Mouse (Mus musculus): ENCODE measurements around the gene Dnah5. TPM values are rescaled to one million over a fixed set of nuclear protein-coding genes. Genes with fewer than 3 reads are reported as not detected.
"Not testable (repeated sequence)": the region's sequence is repeated elsewhere in the genome, so short reads cannot be mapped to it uniquely, and the experiment has no call there.

The Dnah5 gene
- total and polyA plus RNA-seq, 3 experiments: 0.03 to 0.18 TPM; not detected in 1

GRCm38 (mm10) chr15:28341151-28341550 lies 137.6 kb downstream of the Dnah5 start:
- Histone ChIP-seq H3K4me1 (ENCODE audit: control insufficient read depth, insufficient read depth, low read length) (no peaks in the 10 kb centered on the region), H3K9ac (ENCODE audit: low read depth, low read length) (no peak overlapping the region), H3K4me3 (no peak overlapping the region), H3K27me3 (ENCODE audit: control insufficient read depth, insufficient read depth, low read length) (no peaks in the 10 kb centered on the region), H3K27ac (no peak overlapping the region), H3K79me2 (replicated peaks; ENCODE audit: control insufficient read depth, insufficient read depth, low read length) (no peaks in the 10 kb centered on the region), H3K36me3 (ENCODE audit: control insufficient read depth, insufficient read depth, low read length) (no peaks in the 10 kb centered on the region)
- no peak for DNase-seq
- TF ChIP-seq CTCF (IDR thresholded peaks at IDR 0.05): no peak
- no peak for TF ChIP-seq POLR2A (IDR thresholded peaks at IDR 0.05; ENCODE audit: insufficient read depth, low read depth, low read length)
- no peak for TF ChIP-seq EP300 (IDR thresholded peaks at IDR 0.05; ENCODE audit: insufficient read depth, low read depth, low read length)
- intact Hi-C loops (cut with DNase I): no loop called here
- WGBS: 33% methylated on average over 4 of the region's 4 CpGs

GRCm38 (mm10) chr15:28367561-28367960 lies 164.0 kb downstream of the Dnah5 start:
- TF ChIP-seq EP300 (IDR thresholded peaks at IDR 0.05; ENCODE audit: insufficient read depth, low read depth, low read length): no peak
- no peak for TF ChIP-seq POLR2A (IDR thresholded peaks at IDR 0.05; ENCODE audit: insufficient read depth, low read depth, low read length)
- no peak for TF ChIP-seq CTCF (IDR thresholded peaks at IDR 0.05)
- Histone ChIP-seq H3K79me2 (replicated peaks; ENCODE audit: control insufficient read depth, insufficient read depth, low read length) (no peaks in the 10 kb centered on the region), H3K4me3 (no peak overlapping the region), H3K36me3 (ENCODE audit: control insufficient read depth, insufficient read depth, low read length) (no peaks in the 10 kb centered on the region), H3K27ac (no peak overlapping the region), H3K4me1 (ENCODE audit: control insufficient read depth, insufficient read depth, low read length) (no peaks in the 10 kb centered on the region), H3K9ac (ENCODE audit: low read depth, low read length) (no peak overlapping the region), H3K27me3 (ENCODE audit: control insufficient read depth, insufficient read depth, low read length) (no peaks in the 10 kb centered on the region)
- WGBS: 62% methylated on average over 11 of the region's 11 CpGs
- DNase-seq: no peak
- intact Hi-C loops (cut with DNase I): no loop called here

GRCm38 (mm10) chr15:28370431-28370830 lies 166.9 kb downstream of the Dnah5 start:
- Histone ChIP-seq H3K27me3 (ENCODE audit: control insufficient read depth, insufficient read depth, low read length) (no peaks in the 10 kb centered on the region), H3K79me2 (replicated peaks; ENCODE audit: control insufficient read depth, insufficient read depth, low read length) (no peaks in the 10 kb centered on the region), H3K27ac (no peak overlapping the region), H3K4me1 (ENCODE audit: control insufficient read depth, insufficient read depth, low read length) (no peaks in the 10 kb centered on the region), H3K4me3 (no peak overlapping the region), H3K36me3 (ENCODE audit: control insufficient read depth, insufficient read depth, low read length) (no peaks in the 10 kb centered on the region), H3K9ac (ENCODE audit: low read depth, low read length) (no peak overlapping the region)
- intact Hi-C loops (cut with DNase I): no loop called here
- no peak for DNase-seq
- TF ChIP-seq POLR2A (IDR thresholded peaks at IDR 0.05; ENCODE audit: insufficient read depth, low read depth, low read length) (no peak), EP300 (IDR thresholded peaks at IDR 0.05; ENCODE audit: insufficient read depth, low read depth, low read length) (no peak), CTCF (IDR thresholded peaks at IDR 0.05) (no peak)
- 75% methylated on average over 6 of the region's 6 CpGs for WGBS

- H3K79me2 ChIP-seq (replicated peaks; ENCODE audit: control insufficient read depth, insufficient read depth, low read length): no peaks in the 10 kb centered on the region
These were observed 168.0 kb downstream of the Dnah5 start for GRCm38 (mm10) chr15:28371506-28371905.

GRCm38 (mm10) chr15:28374394-28374793 lies 170.8 kb downstream of the Dnah5 start:
- no peaks in the 10 kb centered on the region for H3K27me3 ChIP-seq (ENCODE audit: control insufficient read depth, insufficient read depth, low read length)
- no peak overlapping the region for H3K9ac ChIP-seq (ENCODE audit: low read depth, low read length)
- no peak for TF ChIP-seq EP300 (IDR thresholded peaks at IDR 0.05; ENCODE audit: insufficient read depth, low read depth, low read length)
- intact Hi-C loops (cut with DNase I): no loop called here
- no peaks in the 10 kb centered on the region for H3K4me1 ChIP-seq (ENCODE audit: control insufficient read depth, insufficient read depth, low read length)
- WGBS: 69% methylated on average over 1 of the region's 1 CpGs
- no peak overlapping the region for H3K27ac ChIP-seq
- H3K36me3 ChIP-seq (ENCODE audit: control insufficient read depth, insufficient read depth, low read length): no peaks in the 10 kb centered on the region
- DNase-seq: peak in 1 of 2 experiments; percentile 2
- H3K79me2 ChIP-seq (replicated peaks; ENCODE audit: control insufficient read depth, insufficient read depth, low read length): no peaks in the 10 kb centered on the region
- no peak overlapping the region for H3K4me3 ChIP-seq

More at GRCm38 (mm10) chr15:28371506-28371905, 168.0 kb downstream of the Dnah5 start:
- no peaks in the 10 kb centered on the region for H3K27me3 ChIP-seq (ENCODE audit: control insufficient read depth, insufficient read depth, low read length)
- TF ChIP-seq CTCF (IDR thresholded peaks at IDR 0.05): no peak
- TF ChIP-seq EP300 (IDR thresholded peaks at IDR 0.05; ENCODE audit: insufficient read depth, low read depth, low read length): no peak
- no peak for TF ChIP-seq POLR2A (IDR thresholded peaks at IDR 0.05; ENCODE audit: insufficient read depth, low read depth, low read length)
- no peak for DNase-seq
- H3K9ac ChIP-seq (ENCODE audit: low read depth, low read length): no peak overlapping the region
- intact Hi-C loops (cut with DNase I): no loop called here
- no peak overlapping the region for H3K4me3 ChIP-seq
- 51% methylated on average over 2 of the region's 2 CpGs for WGBS
- no peaks in the 10 kb centered on the region for H3K36me3 ChIP-seq (ENCODE audit: control insufficient read depth, insufficient read depth, low read length)
- H3K27ac ChIP-seq: no peak overlapping the region
- no peaks in the 10 kb centered on the region for H3K4me1 ChIP-seq (ENCODE audit: control insufficient read depth, insufficient read depth, low read length)

- no peak for DNase-seq
- Histone ChIP-seq H3K9ac (ENCODE audit: low read depth, low read length) (no peak overlapping the region), H3K79me2 (replicated peaks; ENCODE audit: control insufficient read depth, insufficient read depth, low read length) (no peaks in the 10 kb centered on the region), H3K4me1 (ENCODE audit: control insufficient read depth, insufficient read depth, low read length) (no peaks in the 10 kb centered on the region), H3K4me3 (no peak overlapping the region), H3K36me3 (ENCODE audit: control insufficient read depth, insufficient read depth, low read length) (no peaks in the 10 kb centered on the region), H3K27me3 (ENCODE audit: control insufficient read depth, insufficient read depth, low read length) (no peaks in the 10 kb centered on the region), H3K27ac (no peak overlapping the region)
- intact Hi-C loops (cut with DNase I): no loop called here
- TF ChIP-seq POLR2A (IDR thresholded peaks at IDR 0.05; ENCODE audit: insufficient read depth, low read depth, low read length) (no peak), CTCF (IDR thresholded peaks at IDR 0.05) (no peak), EP300 (IDR thresholded peaks at IDR 0.05; ENCODE audit: insufficient read depth, low read depth, low read length) (no peak)
- WGBS: 72% methylated on average over 3 of the region's 3 CpGs
These were observed 177.4 kb downstream of the Dnah5 start for GRCm38 (mm10) chr15:28380909-28381308.

- H3K4me1 ChIP-seq (ENCODE audit: control insufficient read depth, insufficient read depth, low read length); H3K27me3 ChIP-seq (ENCODE audit: control insufficient read depth, insufficient read depth, low read length); H3K9ac ChIP-seq (ENCODE audit: low read depth, low read length); H3K79me2 ChIP-seq (replicated peaks; ENCODE audit: control insufficient read depth, insufficient read depth, low read length); H3K27ac ChIP-seq; intact Hi-C loops (cut with DNase I); H3K4me3 ChIP-seq; H3K36me3 ChIP-seq (ENCODE audit: control insufficient read depth, insufficient read depth, low read length); DNase-seq: not testable (repeated sequence)
These were observed 190.2 kb downstream of the Dnah5 start for GRCm38 (mm10) chr15:28393723-28394122.
